Mouse (Mus musculus): ENCODE measurements around the gene 2410004B18Rik.
"Not testable (repeated sequence)": the region's sequence is repeated elsewhere in the genome, so short reads cannot be mapped to it uniquely, and the experiment has no call there.

Gene 2410004B18Rik

DNA sequence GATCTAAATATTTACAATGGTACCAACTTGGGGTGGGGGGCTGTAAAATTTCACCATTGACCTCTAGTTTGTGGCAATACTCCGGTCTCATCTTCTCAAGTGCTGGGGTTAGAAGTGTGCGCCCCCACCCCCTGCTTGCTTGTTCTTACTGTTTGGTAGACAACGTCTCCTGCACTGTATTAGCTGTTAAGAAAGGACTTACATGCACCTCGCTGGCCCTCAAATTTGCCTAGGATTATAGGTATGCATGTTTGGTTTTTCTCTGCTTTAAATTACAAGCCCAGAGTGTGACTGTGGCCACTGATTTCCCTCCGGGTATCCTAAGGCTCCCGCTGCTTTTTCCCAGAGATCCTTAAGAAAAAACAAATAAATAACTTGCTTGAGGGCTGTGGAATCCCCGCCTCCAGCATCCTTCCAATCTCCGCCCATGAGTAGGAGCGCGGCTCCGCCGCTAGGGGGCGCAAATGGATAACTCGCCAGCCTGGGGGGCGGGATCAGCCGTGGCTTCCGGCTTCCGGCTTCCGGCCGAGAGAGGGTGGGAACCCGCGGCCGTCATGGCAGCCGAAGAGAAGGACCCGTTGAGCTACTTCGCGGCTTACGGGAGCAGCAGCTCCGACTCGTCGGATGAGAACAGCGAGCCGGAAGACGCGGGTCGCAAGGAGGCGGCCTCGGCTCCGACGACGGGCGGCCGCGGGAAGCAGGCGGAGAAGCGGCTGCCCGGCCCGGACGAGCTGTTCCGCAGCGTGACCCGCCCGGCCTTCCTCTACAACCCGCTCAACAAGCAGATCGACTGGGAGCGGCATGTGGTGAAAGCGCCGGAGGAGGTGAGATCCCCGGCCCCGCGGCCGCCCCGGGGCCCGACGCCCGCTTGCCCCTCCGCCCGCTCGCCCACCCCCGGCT, at the start of gene 2410004B18Rik:
Gene 2410004B18Rik (plus strand): TSS at position 510 of the 900 bp plus-strand sequence.
- peak; percentile 66 to 91 for DNase-seq (ENCODE audit: low spot score in 2 of 2)

DNA sequence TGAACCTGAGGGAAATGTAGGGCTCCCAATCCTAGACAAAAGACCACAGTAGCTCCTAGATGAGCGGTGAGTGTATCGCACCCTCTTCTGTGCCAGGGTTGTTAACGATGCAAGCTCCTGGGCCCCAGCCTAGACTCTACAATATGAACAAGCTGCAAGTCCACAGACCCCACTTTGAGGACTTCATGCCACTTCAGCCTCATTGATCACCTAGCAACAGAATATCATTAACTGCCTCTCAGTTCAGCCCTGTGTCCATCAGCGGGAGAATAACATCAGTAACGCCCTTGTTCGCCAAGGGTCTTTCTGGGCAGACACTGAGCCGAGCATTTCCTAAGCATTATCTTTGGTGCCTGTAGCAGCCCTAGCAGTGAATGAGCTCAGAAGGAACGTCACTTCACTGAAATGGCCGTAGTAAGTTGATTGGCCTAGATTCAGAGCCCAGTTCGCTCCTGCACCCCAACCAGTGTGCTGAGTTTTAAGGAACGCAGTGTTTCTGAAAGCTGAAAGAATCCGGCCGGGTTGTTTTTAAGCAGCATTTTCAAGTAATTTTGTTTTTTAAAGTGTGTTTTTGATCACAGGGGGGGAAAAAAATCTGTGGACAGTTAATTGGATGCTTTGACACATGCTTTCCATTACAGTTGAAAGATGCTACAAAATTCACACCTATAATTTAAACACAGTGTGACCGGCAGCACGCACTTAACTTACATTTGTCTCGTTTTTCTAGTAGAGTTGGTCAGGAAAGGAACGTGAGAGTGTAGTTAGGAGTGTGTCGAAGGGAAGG, 47.3 kb upstream of the 2410004B18Rik start:
- peak; percentile 42 to 66 for DNase-seq (ENCODE audit: low spot score in 2 of 2)

DNA sequence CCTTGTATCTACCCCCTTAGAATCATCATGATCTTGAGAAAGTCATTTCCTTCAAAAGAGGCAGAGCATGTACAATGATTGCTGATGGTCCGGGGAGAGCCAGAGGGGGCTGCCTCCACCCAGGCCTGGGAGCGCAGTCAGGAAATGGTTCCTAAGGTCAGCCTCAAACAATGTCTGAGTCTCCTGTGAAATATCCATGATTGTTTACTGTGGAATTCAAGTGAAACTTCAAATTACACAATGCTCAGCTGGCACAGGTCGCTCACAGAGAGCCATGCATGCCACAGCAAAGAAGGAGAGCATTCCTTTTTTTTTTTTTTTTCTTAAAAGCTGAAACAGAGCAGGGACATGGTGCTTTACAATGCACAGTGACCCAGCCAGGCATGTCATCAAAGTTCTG, 45.4 kb upstream of the 2410004B18Rik start:
- DNase-seq (ENCODE audit: low spot score in 2 of 2), result no peak

DNA sequence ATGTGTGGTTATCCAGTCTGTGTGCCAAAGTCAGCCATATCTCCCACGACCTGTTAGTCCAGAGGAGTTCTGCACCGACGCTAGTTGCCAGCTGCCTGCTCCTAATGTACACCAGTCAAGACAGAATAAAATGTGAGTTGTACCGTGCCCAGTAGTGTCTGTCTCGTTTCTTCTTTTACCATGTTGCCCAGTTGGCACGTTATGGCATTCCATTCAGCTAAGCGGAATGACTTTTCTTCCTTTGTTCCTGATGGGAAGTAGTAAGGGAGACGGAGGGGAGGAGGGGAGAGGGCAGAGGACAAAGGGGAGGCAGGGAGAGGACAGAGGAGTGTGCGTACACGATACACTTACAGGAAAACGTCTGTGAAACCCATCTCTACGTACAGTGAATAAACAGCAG, 43.7 kb upstream of the 2410004B18Rik start:
- no peak for DNase-seq (ENCODE audit: low spot score in 2 of 2)

DNA sequence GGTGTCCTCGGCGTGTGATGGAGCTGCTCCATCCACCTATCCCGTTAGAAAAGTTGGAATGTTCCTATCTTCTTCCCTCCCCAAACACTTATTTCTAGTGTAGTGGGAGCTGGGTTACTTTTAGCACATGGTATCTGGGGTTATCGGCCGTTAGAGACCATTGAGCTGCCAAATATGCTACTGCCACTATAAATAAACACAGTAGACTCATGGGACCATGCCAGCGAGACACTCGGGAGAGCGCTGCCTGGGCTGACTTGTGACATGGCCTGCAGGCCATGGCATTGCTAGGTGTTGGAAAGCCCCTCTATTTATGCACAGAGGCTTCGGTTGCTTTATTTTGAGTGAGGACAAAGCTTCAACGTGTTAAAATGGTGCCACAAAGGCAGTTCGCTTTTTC, 40.1 kb upstream of the 2410004B18Rik start:
- no peak for DNase-seq (ENCODE audit: low spot score in 2 of 2)

DNA sequence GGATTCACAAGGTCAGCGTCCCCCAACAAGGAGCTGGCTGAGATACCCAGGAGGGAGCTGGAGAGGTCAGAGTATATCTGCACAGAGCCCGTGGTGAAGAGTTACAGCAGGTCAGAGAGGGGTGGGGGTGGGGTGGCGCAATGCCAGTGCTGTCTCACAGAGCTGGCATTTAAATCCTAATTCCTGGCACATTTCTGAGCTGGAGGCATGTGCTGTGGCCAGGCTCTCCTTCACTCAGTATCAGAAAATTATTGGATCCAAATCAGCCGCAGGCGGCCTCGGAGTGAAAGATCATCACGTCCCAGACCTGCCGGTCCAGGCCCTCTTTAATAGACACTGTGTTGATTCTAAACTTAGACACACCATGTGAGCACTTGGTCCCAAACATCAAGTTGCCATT, 38.0 kb upstream of the 2410004B18Rik start:
- DNase-seq (ENCODE audit: low spot score in 2 of 2), result no peak

DNA sequence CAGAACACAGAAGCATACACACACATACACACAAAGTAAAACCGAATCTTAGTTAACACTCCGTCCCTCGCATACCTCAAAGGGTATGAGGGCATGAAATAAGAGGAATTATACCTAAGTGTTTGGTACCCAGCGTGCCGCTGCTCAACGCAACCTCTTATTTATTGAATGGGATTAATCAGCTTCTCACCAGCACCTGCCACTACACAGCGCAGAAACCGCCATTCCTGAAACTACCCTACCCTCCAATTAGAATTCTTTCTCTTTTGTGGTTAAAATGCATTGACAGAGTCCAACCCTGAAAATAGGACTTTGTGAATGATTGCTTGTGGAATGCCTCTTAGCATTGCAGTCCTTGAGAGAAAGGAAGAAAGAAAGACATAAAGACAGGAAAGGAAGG, 34.3 kb upstream of the 2410004B18Rik start:
- DNase-seq (ENCODE audit: low spot score in 2 of 2), result no peak

DNA sequence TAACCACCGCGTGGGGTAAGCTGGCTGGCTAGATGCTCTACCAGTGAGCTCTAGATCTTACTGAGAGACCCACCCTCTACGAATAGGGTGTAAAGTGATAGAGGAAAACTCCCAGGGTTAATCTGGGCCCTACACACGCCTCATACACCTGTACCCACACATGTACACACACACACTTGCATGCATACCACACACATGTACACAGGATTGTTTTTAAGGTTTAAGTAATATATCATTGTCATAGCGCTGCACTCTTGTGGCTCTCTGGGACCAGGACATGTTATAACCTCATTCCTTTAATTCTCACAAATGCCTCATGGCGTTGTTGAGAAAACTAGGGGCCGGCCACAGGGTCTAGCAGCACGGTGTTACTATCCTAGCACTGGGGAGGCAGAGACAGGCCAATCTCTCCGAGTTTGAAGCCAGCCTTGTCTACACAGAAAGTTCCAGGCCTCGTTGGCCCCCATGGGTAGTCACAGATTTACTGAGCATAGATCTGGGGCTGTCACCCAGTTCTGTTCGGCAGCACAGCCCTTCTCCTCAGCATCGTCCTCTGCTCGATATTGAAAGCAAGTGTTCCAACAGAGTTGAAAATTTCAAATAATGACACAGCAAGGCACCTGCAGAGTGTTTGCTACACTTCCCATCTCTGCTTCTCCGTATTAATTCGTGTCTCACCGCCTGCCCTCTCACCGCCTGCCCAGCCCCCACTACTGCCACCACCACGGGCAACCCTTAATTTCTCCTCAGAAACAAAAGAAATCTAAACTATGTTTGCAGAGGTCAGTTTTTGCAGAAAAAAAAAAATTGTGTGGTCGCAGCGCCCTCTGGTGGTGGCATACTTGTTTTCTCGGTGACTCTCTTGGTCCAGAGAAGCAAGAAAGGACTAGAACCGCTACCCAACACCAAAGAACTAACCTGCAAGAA, 32.7 kb upstream of the 2410004B18Rik start:
- peak in 1 of 2 experiments; percentile 55 for DNase-seq (ENCODE audit: low spot score in 2 of 2)

DNA sequence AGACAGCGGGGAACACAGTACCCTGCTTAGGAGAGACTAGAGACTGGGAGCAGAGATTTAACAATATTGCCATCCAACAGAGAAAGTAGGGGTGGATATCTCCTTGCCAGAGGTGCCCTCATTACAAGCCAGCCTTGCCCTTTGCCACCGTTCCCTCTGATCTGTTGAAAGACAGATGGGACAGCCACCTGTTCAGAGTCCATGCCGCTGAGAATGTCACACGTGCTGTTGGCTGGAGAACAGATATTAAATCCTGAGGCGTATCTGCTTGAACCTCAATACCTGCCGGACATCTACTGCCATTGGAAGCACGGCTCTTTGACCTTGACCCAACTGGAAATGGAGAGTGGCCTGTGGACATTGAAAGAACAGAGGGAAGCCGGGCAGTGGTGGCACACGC, 31.2 kb upstream of the 2410004B18Rik start:
- no peak for DNase-seq (ENCODE audit: low spot score in 2 of 2)

DNA sequence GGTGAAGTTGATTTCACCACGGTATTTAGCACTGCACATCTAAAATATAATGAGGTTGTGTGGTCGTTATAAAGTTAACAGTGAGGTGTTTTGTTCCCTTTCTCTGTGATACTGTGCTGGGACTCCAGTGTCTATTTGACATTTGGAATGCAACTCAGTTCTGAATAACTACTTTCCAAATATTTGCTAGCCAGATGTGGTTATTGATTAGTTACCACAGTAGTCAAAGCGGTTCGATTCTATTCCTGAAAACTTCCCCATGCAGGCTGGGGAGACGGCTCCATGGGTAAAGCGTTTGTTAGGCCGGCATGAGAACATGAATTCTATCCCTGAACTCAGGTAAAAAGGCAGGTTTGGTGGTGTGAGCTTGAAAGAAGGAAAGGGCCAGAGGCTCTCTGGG, 25.3 kb upstream of the 2410004B18Rik start:
- DNase-seq (ENCODE audit: low spot score in 2 of 2), result no peak

DNA sequence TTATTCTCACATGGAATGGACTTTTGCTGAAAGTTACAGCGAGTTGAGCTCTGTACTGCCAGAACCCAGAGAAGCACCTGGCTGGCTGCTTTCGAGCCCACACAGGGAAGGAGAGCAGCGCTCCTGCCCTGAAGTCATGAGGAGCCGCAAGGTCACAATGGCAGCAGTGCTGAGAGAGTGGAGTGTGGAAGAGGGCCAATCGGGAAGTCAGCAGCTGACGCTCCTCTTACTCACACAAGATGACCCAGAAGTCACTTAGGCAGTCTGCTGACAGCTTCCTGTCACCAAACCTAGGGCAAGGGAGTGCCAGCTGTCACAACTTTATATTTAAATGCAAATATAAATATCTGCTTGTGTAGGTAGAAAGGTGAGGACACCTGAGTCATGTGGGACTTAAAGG, 24.6 kb upstream of the 2410004B18Rik start:
- no peak for DNase-seq (ENCODE audit: low spot score in 2 of 2)

DNA sequence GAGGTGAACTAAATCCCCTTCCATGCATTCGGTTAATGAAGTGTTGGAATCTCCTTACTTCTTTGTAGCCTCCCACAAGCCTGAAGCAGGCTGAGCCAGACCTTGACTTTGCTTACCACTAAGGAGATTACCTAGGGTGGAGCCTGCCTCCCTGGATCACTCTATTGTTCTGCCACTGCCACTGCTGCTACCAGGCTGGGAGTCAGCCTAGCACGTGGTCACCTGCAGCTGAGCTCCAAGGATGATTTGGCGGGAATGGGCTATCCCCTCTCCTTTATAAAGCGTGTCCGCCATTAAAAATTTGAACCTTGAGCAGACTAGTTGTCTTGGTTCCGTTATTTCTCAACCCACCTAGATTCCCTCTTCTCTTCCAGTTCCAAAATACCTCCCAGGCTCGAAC, 23.9 kb upstream of the 2410004B18Rik start:
- DNase-seq (ENCODE audit: low spot score in 2 of 2), result not testable (repeated sequence)

DNA sequence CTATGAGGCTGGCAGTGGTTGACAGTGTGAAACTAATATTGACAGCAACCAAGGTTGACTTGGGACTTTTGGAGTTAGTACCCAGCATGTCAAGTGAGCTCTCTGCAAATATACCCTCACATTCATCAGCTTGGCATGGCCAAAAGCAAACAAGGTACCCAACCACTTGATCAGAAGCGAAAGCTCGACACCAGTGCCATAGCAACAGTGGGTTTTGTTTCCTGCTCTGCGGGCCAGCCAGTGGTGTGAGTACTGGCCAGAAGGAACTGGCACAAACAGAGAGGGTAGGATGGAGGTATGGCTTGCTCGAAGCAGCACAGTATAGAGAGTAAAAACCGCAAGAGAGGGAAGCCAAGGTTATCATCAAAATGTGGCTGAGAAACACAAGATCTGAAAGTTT, 21.4 kb upstream of the 2410004B18Rik start:
- no peak for DNase-seq (ENCODE audit: low spot score in 2 of 2)

DNA sequence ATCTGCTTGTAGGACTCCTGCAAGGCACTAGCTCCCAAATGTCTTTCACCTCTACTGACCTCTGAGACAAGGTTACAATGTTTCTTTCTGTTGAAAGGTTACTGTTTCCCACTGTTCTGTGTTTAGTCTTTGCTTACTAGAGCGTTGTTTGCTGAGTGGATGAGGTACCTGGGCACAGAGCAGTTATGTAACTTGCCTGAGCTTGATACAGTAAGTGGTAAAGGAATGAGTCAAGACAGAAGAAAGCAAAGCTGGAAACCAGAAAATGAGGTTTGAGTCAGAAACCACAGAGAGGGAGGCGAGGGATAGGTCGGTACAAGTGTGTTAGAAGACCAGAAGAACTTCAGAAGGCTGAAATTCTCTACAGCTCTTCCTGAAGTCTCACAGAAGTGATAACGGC, 21.0 kb upstream of the 2410004B18Rik start:
- DNase-seq (ENCODE audit: low spot score in 2 of 2), result no peak

DNA sequence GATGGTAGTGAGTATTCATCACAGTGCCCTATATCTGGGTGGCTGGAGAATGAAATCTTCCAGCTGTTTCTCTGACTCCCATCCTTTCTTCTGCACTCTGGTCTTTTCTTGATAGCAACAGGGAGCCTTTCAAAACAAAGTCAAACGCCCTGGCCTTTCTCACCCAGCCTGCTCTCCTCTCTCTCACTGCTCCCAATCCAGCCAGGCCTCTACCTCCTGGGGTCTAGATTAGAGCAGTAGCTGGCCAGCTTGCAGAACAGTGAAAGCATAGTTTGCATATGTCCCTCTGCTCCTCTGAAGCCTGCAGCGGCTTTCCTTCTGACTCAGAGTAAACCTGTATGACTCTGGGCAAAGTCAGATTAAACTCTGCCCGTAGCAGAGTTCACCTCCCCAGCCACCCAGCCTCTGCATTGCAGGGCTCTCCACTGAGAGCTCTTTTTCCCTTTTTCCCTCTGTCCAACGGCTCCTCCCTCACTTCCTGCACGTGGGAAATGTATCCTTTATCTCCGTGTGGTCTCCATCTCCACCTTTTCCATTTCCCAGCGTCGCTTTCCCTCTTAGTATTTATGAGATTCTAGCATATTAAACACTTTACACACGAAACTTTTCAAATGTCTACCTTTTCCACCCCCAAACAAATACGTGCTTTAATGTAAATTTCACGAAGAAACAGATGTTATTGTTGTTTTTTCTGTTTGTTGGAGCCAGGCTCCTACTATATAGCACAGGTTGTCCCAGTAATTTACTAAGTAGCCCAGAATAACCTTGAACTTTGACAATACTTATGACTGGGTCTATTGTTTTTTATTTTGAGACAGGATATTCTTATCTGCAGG, 15.6 kb upstream of the 2410004B18Rik start, which contains the start of gene Bcl10:
Gene Bcl10 (plus strand): TSS at position 786 of the 836 bp plus-strand sequence.
- DNase-seq (ENCODE audit: low spot score in 2 of 2), result no peak

DNA sequence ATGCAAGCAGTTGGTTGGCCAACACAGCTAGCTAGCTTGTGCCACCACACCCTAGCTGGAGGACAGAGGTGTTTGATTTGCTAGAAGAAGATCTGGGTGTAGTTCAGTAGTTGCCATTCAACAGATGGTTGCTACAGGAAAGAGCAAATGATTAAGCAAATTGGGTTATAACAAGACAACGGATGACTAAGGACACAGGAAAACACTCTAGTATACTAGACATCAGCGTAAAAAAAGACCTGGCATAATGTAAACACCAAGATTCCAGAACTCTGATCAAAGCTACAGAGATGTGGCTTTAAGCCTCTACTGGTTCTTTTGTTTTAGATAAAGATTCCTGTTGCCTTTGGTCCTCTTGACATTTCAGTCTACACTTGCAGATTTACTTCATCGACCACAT, 14.8 kb upstream of the 2410004B18Rik start:
- DNase-seq (ENCODE audit: low spot score in 2 of 2), result no peak

DNA sequence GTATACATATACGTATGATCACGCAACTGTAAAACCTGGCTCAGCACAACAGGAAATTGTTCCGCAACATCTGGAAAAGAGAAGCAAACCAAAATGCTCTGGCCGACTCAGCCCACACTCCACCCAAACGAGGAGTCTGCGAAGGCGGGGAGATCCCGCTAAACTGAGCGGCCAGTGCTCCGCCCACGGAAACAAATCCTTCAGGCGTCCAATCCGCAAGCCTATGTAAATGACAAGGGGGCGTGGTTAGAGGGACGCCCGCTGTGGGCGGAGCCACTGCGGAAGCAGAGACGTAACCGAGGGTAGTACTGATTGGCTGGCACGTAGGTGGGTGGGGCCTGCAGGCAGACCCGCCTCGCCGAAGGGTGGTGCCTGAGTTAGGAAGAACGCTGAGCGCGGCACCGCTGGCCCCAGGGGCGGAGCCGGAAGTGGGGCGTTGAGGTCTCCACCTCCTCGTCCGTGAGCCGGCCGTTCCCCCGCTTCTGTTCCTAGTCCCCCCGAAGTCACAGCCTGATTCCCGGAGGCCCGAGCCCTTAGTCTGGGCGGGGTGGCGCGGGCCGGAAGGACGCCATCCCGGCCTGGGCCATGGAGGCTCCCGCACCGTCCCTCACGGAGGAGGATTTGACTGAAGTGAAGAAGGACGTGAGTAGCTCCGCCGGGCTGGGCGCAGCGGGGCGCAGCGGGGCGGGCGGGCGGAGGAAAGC, 13.8 kb upstream of the 2410004B18Rik start:
- DNase-seq (ENCODE audit: low spot score in 2 of 2), result peak; percentile 98 to 99

DNA sequence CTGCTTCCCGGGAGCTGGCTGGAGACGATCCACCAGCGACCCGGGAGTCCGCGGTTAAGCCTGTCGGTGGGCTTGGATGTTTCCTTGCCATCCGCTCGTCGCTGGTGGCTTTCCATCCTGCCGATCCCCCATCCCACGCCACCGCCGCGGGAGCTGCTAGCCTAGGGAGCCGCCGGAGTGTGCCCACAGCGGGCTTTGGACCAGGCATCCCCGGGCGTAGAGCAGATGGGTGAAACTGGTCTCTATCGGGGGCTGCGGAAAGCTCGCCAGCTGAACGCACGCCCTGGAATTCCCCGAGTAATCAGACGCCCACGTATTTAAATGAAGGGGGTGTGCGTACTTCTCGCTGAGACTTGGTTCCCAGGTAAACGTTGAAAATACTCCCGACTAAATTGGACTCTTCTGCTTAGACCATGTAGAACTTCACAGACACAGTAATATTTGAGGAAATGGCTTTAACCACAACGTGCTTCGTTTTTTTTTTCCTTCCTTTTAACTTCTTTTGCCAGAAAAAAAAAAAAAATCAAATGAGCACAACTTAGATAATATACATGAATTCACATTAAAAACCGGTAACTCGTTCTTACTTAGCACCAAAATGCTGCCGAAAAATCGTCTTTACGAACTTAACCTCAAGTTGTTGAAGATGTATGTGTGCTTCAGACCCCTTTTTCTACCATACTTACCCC, 13.0 kb upstream of the 2410004B18Rik start:
- peak; percentile 30 to 48 for DNase-seq (ENCODE audit: low spot score in 2 of 2)

DNA sequence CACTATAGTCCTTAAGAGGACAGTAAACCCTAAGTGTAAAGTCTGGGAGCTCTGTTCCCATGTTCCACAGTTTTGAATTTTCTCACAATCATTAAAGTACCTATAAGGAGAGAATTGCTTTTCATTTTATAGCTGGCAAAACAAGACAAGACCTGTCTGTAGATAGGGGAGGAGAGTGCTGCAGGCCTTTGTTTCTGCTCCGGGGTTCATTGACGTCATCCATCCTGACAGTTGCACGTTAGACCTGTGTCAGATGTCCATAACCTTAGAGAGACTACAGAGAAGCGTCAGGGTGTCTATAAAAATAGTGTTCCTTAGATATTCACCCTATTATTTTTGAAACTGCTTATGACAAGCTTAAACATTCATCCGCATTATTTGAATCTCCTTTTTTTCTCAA, 12.3 kb upstream of the 2410004B18Rik start:
- DNase-seq (ENCODE audit: low spot score in 2 of 2), result no peak

Data from left cerebral cortex, adult 9 months (tissue).